Mouse (Mus musculus) lung, postnatal 0 days (tissue): ENCODE measurements around the gene Dpy30. TPM values are rescaled to one million over a fixed set of nuclear protein-coding genes. Genes with fewer than 3 reads are reported as not detected.

ENCODE experiments used
- ATAC-seq: fragments of 200-750 bp; cut with Nextera tagmentation; 2 replicates; pipeline ENCODE4 v1.8.0; 2017; ENCODE audit warnings: moderate library complexity
- DNase-seq: peaks from one replicate; pipeline ENCODE4 v3.0.0-alpha.2; 2016; ENCODE audit warnings: low spot score
- H3K27ac ChIP-seq: fragments of 300-500 bp; sonication (generic); 2 replicates; pipeline ENCODE4 v1.5.1; 2014; ENCODE audit warnings: antibody characterized with exemption, mild to moderate bottlenecking, low read length, mixed read lengths
- H3K27me3 ChIP-seq: fragments of 300-500 bp; sonication (generic); replicated peaks from 2 replicates; pipeline ENCODE4 v1.6.1; 2014; ENCODE audit warnings: low read length, mixed read lengths; ENCODE audit not compliant: insufficient read depth
- H3K36me3 ChIP-seq: fragments of 300-500 bp; sonication (generic); 2 replicates; pipeline ENCODE4 v1.6.1; 2014; ENCODE audit warnings: low read length, mixed read lengths; ENCODE audit not compliant: insufficient read depth
- H3K4me1 ChIP-seq: fragments of 300-500 bp; sonication (generic); 2 replicates; pipeline ENCODE4 v1.6.1; 2014; ENCODE audit warnings: antibody characterized with exemption, low read depth, low read length, mixed read lengths; ENCODE audit not compliant: insufficient read depth
- H3K4me2 ChIP-seq: fragments of 300-500 bp; sonication (generic); replicated peaks from 2 replicates; pipeline ENCODE4 v1.6.1; 2014; ENCODE audit warnings: low read depth, mild to moderate bottlenecking, low read length, moderate library complexity, mixed read lengths
- H3K4me3 ChIP-seq: fragments of 300-500 bp; sonication (generic); 2 replicates; pipeline ENCODE4 v1.5.1; 2014; ENCODE audit warnings: low read depth, low read length
- H3K9ac ChIP-seq: fragments of 300-500 bp; sonication (generic); replicated peaks from 2 replicates; pipeline ENCODE4 v1.6.1; 2014; ENCODE audit warnings: low read depth, mild to moderate bottlenecking
- H3K9me3 ChIP-seq: fragments of 300-500 bp; sonication (generic); 2 replicates; pipeline ENCODE4 v1.6.1; 2016; ENCODE audit warnings: low read length, mixed read lengths
- CTCF ChIP-seq: IDR thresholded peaks from 2 replicates; pipeline ENCODE4 v1.5.1; 2016; ENCODE audit warnings: antibody characterized with exemption, mild to moderate bottlenecking
- EP300 ChIP-seq: IDR thresholded peaks from 2 replicates; pipeline ENCODE4 v1.6.1; 2016; ENCODE audit warnings: antibody characterized with exemption, mild to moderate bottlenecking, control low read depth
- WGBS: fragments of 180-500 bp; shearing (Covaris S2); extraction: QIAGEN DNeasy Blood & Tissue Kit; methylation state at CpG from one replicate; pipeline ENCODE4 v1.1.7; 2014; 5-methylcytosine and 5-hydroxymethylcytosine counted together
- polyA plus RNA-seq: library from polyadenylated mRNA; unstranded; fragments of >200 nt; fragmentation: Nextera tagmentation; extraction: Ambion mirVana; gene quantifications from 2 replicates; pipeline ENCODE4 v1.2.1, GENCODE M21; 2015

The Dpy30 gene
- polyA plus RNA-seq, 1 experiment from 2014 or later = 165 TPM

DNA sequence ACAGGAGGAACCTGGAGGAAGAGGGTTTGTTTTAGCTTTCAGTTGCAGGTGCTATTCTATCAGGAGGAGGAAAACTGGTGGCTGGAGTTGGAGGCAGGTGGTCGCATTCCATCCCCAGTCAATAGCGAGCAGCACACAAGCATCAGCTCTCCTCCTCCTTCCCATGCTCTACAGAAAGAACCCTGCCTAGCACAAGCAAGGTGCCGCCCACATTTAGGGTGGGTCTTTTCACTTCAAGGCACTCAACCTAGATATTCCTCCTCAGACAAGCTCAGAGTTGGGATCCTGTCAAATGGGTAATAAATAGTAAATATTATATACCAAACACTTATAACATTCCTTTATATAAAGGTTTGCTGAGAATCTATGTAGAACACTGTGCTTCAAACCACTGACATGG is 33.5 kb downstream of the Dpy30 start:
- WGBS = 68% methylated on average over 3 of the region's 3 CpGs
- Histone ChIP-seq H3K36me3 (no peaks in the 10 kb centered on the region), H3K4me3 (no peak overlapping the region), H3K9ac (no peak overlapping the region), H3K4me2 (no peak overlapping the region), H3K4me1 (peaks cover under 1% of the 10 kb centered on the region), H3K27me3 (no peaks in the 10 kb centered on the region), H3K9me3 (no peaks in the 10 kb centered on the region), H3K27ac (no peak overlapping the region)
- TF ChIP-seq EP300 (no peak), CTCF (no peak)
- DNase-seq (no peak), ATAC-seq (no peak)

GRCm38 (mm10) chr17:74288626-74289025 is 35.1 kb downstream of the Dpy30 start:
- DNase-seq (no peak), ATAC-seq (no peak)
- Histone ChIP-seq H3K27ac (no peak overlapping the region), H3K27me3 (no peaks in the 10 kb centered on the region), H3K4me1 (peaks cover 3% of the 10 kb centered on the region), H3K9me3 (no peaks in the 10 kb centered on the region), H3K36me3 (no peaks in the 10 kb centered on the region), H3K4me3 (no peak overlapping the region), H3K4me2 (no peak overlapping the region), H3K9ac (no peak overlapping the region)
- no peak for TF ChIP-seq EP300
- no peak for TF ChIP-seq CTCF
- 72% methylated on average over 2 of the region's 2 CpGs for WGBS

GRCm38 (mm10) chr17:74286140-74286730 is 37.5 kb downstream of the Dpy30 start:
- no peak overlapping the region for H3K4me3 ChIP-seq
- H3K4me2 ChIP-seq = no peak overlapping the region
- WGBS = 67% methylated on average over 4 of the region's 4 CpGs
- no peaks in the 10 kb centered on the region for H3K36me3 ChIP-seq
- peaks cover 3% of the 10 kb centered on the region for H3K4me1 ChIP-seq
- DNase-seq (no peak), ATAC-seq (peak; percentile 54)
- no peaks in the 10 kb centered on the region for H3K27me3 ChIP-seq
- no peak overlapping the region for H3K27ac ChIP-seq
- no peak for TF ChIP-seq CTCF
- no peak for TF ChIP-seq EP300
- no peak overlapping the region for H3K9ac ChIP-seq
- H3K9me3 ChIP-seq = no peaks in the 10 kb centered on the region

GRCm38 (mm10) chr17:74285730-74286129 is 38.0 kb downstream of the Dpy30 start:
- Histone ChIP-seq H3K4me2 (no peak overlapping the region), H3K9ac (no peak overlapping the region), H3K4me3 (no peak overlapping the region), H3K36me3 (0 out of 2 replicates have a peak, but pooled peaks cover 3% of the 10 kb centered on the region), H3K27me3 (no peaks in the 10 kb centered on the region), H3K27ac (no peak overlapping the region; the same call in 1 of the 2 replicates), H3K4me1 (peaks cover 3% of the 10 kb centered on the region), H3K9me3 (no peaks in the 10 kb centered on the region)
- DNase-seq (peak; percentile 84), ATAC-seq (peak; percentile 85)
- WGBS = 49% methylated on average over 2 of the region's 2 CpGs
- TF ChIP-seq CTCF = no peak
- peak; percentile 19; the same call in 1 of the 2 replicates for TF ChIP-seq EP300

DNA sequence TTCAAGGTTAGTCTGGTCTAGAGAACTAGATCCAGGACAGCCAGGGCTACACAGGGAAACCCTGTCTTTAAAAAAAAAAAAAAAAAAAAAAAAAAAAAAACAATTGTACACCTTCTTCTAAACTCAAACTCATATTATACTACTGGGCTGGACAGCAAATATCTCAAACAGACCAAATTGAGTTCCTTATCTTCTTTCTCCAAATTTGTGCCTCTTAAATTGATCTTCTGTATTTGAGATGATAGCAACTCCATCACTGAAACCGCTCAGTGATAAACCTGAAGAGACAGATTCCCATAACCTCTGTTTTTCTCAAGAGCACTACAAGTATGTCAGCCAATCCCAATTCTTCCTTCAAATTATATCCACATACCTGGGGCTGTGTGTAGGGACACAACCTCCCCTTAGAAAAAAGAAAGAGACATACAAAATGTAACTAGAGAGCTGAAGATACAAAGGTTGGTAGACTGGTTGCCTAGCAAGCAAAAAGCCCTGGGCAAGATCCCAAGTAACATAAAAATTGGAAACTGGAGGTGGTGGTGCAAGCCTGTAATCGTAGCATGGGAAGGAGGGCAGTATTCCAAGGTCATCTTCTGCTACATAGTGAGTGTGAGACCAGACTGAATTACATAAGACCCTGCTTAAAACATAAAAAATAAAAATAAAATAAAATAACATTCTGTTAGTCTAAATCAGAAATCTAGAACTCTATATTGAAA is 39.2 kb downstream of the Dpy30 start:
- no peak overlapping the region for H3K27ac ChIP-seq

GRCm38 (mm10) chr17:74282024-74282423 is 41.7 kb downstream of the Dpy30 start:
- no peak for DNase-seq
- Histone ChIP-seq H3K27me3 (no peaks in the 10 kb centered on the region), H3K9me3 (no peaks in the 10 kb centered on the region), H3K27ac (no peak overlapping the region), H3K4me3 (no peak overlapping the region), H3K36me3 (0 out of 2 replicates have a peak, but pooled peaks cover 4% of the 10 kb centered on the region), H3K9ac (no peak overlapping the region), H3K4me2 (no peak overlapping the region), H3K4me1 (peaks cover 3% of the 10 kb centered on the region; the same call in 1 of the 2 replicates)
- TF ChIP-seq CTCF = no peak
- TF ChIP-seq EP300 = no peak
- WGBS = 94% methylated on average over 3 of the region's 3 CpGs
- no peak for ATAC-seq

More for the DNA sequence above, 39.2 kb downstream of the Dpy30 start:
- no peak overlapping the region for H3K4me2 ChIP-seq
- peak; percentile 49 for DNase-seq
- TF ChIP-seq EP300 (no peak), CTCF (no peak)
- H3K4me1 ChIP-seq = peaks cover 3% of the 10 kb centered on the region
- H3K9me3 ChIP-seq = no peaks in the 10 kb centered on the region
- H3K9ac ChIP-seq = no peak overlapping the region
- no peak for ATAC-seq
- 57% methylated on average over 2 of the region's 2 CpGs for WGBS
- no peak overlapping the region for H3K4me3 ChIP-seq
- no peaks in the 10 kb centered on the region for H3K27me3 ChIP-seq
- 0 out of 2 replicates have a peak, but pooled peaks cover 4% of the 10 kb centered on the region for H3K36me3 ChIP-seq
